Mouse (Mus musculus) midbrain, postnatal 0 days (tissue): Measurements from ENCODE around the gene Ptprd. TPM values are rescaled to one million over a fixed set of nuclear protein-coding genes. Genes with fewer than 3 reads are reported as not detected.

Experiments
- ATAC-seq: fragments of 200-750 bp; cut with Nextera tagmentation; 2 replicates; pipeline ENCODE4 v1.8.0; 2017; ENCODE audit warnings: moderate number of reproducible peaks, mild to moderate bottlenecking, moderate TSS enrichment, moderate library complexity; ENCODE audit not compliant: low FRiP score
- DNase-seq: peaks from one replicate; pipeline ENCODE4 v3.0.0-alpha.2; 2015; ENCODE audit warnings: low spot score
- H3K27ac ChIP-seq: fragments of 300-500 bp; sonication (generic); 2 replicates; pipeline ENCODE4 v1.5.1; 2014; ENCODE audit warnings: low read depth, mild to moderate bottlenecking, low read length, mixed read lengths
- H3K27me3 ChIP-seq: fragments of 300-500 bp; sonication (generic); 2 replicates; pipeline ENCODE4 v1.6.1; 2014; ENCODE audit warnings: low read length, control low read depth, mixed read lengths; ENCODE audit not compliant: insufficient read depth
- H3K36me3 ChIP-seq: fragments of 300-500 bp; sonication (generic); 2 replicates; pipeline ENCODE4 v1.6.1; 2014; ENCODE audit warnings: low read length, control low read depth, mixed read lengths; ENCODE audit not compliant: insufficient read depth
- H3K4me1 ChIP-seq: fragments of 300-500 bp; sonication (generic); 2 replicates; pipeline ENCODE4 v1.6.1; 2014; ENCODE audit warnings: mild to moderate bottlenecking, control low read depth, antibody characterized with exemption, low read length, mixed read lengths; ENCODE audit not compliant: insufficient read depth
- H3K4me2 ChIP-seq: fragments of 300-500 bp; sonication (generic); 2 replicates; pipeline ENCODE4 v1.6.1; 2014; ENCODE audit warnings: low read depth, mild to moderate bottlenecking, low read length, mixed read lengths; ENCODE audit not compliant: poor library complexity, severe bottlenecking
- H3K4me3 ChIP-seq: fragments of 300-500 bp; sonication (generic); 2 replicates; pipeline ENCODE4 v1.5.1; 2014; ENCODE audit warnings: low read depth, mild to moderate bottlenecking, low read length, moderate library complexity
- H3K9ac ChIP-seq: fragments of 300-500 bp; sonication (generic); replicated peaks from 2 replicates; pipeline ENCODE4 v1.6.1; 2014; ENCODE audit warnings: mild to moderate bottlenecking, low read length, moderate library complexity, mixed read lengths; ENCODE audit not compliant: poor library complexity, severe bottlenecking
- H3K9me3 ChIP-seq: fragments of 300-500 bp; sonication (generic); 2 replicates; pipeline ENCODE4 v1.6.1; 2016; ENCODE audit warnings: low read length, control low read depth
- CTCF ChIP-seq: IDR thresholded peaks from 2 replicates; pipeline ENCODE4 v1.5.1; 2016; ENCODE audit warnings: antibody characterized with exemption, mild to moderate bottlenecking
- WGBS: fragments of 180-500 bp; shearing (Covaris S2); extraction: QIAGEN DNeasy Blood & Tissue Kit; methylation state at CpG from one replicate; pipeline ENCODE4 v1.1.7; 2014; 5-methylcytosine and 5-hydroxymethylcytosine counted together
- polyA plus RNA-seq: library from polyadenylated mRNA; unstranded; fragments of >200 nt; fragmentation: Nextera tagmentation; extraction: Ambion mirVana; gene quantifications from 2 replicates; pipeline ENCODE4 v1.2.1, GENCODE M21; 2015
- total RNA-seq: library from RNA; depleted of rRNA; stranded (reverse); fragments of >200 nt; gene quantifications from 2 replicates; pipeline ENCODE4 v1.2.3, GENCODE M21; 2014

Gene Ptprd
- total and polyA plus RNA-seq, 2 experiments from 2014 or later: 66.1 to 102 TPM

GRCm38 (mm10) chr4:76222520-76222919 is 1989.2 kb downstream of the Ptprd start:
- Histone ChIP-seq H3K4me1 (no peaks in the 10 kb centered on the region), H3K27me3 (no peaks in the 10 kb centered on the region), H3K9ac (no peak overlapping the region), H3K9me3 (no peaks in the 10 kb centered on the region), H3K4me3 (no peak overlapping the region), H3K4me2 (no peak overlapping the region), H3K36me3 (no peaks in the 10 kb centered on the region), H3K27ac (no peak overlapping the region)
- WGBS: 54% methylated on average over 2 of the region's 2 CpGs
- DNase-seq: no peak
- no peak for TF ChIP-seq CTCF
- no peak for ATAC-seq

- Histone ChIP-seq H3K27ac (no peak overlapping the region), H3K4me1 (no peaks in the 10 kb centered on the region), H3K4me2 (no peak overlapping the region), H3K9ac (no peak overlapping the region), H3K27me3 (no peaks in the 10 kb centered on the region), H3K36me3 (no peaks in the 10 kb centered on the region), H3K9me3 (no peaks in the 10 kb centered on the region), H3K4me3 (no peak overlapping the region)
- no peak for TF ChIP-seq CTCF
- no peak for ATAC-seq
- 72% methylated on average over 1 of the region's 1 CpGs for WGBS
- DNase-seq: no peak
These were observed 1993.7 kb downstream of the Ptprd start for GRCm38 (mm10) chr4:76218065-76218464.

GRCm38 (mm10) chr4:76215141-76215540 is 1996.6 kb downstream of the Ptprd start:
- Histone ChIP-seq H3K4me1 (no peaks in the 10 kb centered on the region), H3K4me2 (no peak overlapping the region), H3K27ac (no peak overlapping the region), H3K4me3 (no peak overlapping the region), H3K27me3 (no peaks in the 10 kb centered on the region), H3K36me3 (no peaks in the 10 kb centered on the region), H3K9ac (no peak overlapping the region), H3K9me3 (no peaks in the 10 kb centered on the region)
- WGBS: 98% methylated on average over 1 of the region's 1 CpGs
- TF ChIP-seq CTCF: no peak
- no peak for DNase-seq
- no peak for ATAC-seq

GRCm38 (mm10) chr4:76199321-76199720 is 2012.4 kb downstream of the Ptprd start:
- Histone ChIP-seq H3K9me3 (no peaks in the 10 kb centered on the region), H3K4me1 (no peaks in the 10 kb centered on the region), H3K27ac (no peak overlapping the region), H3K27me3 (no peaks in the 10 kb centered on the region), H3K9ac (no peak overlapping the region), H3K36me3 (no peaks in the 10 kb centered on the region), H3K4me2 (no peak overlapping the region), H3K4me3 (no peak overlapping the region)
- 62% methylated on average over 1 of the region's 1 CpGs for WGBS
- ATAC-seq (no peak), DNase-seq (peak; percentile 44)
- TF ChIP-seq CTCF: no peak

- no peaks in the 10 kb centered on the region for H3K9me3 ChIP-seq
- TF ChIP-seq CTCF: no peak
- no peaks in the 10 kb centered on the region for H3K4me1 ChIP-seq
- no peak overlapping the region for H3K27ac ChIP-seq
- no peak for ATAC-seq
- DNase-seq: no peak
- WGBS: 91% methylated on average over 3 of the region's 3 CpGs
- no peaks in the 10 kb centered on the region for H3K36me3 ChIP-seq
- H3K4me2 ChIP-seq: no peak overlapping the region
- H3K9ac ChIP-seq: no peak overlapping the region
- no peaks in the 10 kb centered on the region for H3K27me3 ChIP-seq
- H3K4me3 ChIP-seq: no peak overlapping the region
These were observed 2017.0 kb downstream of the Ptprd start for GRCm38 (mm10) chr4:76194762-76195161.

- no peaks in the 10 kb centered on the region for H3K27me3 ChIP-seq
- DNase-seq (no peak), ATAC-seq (no peak)
- H3K36me3 ChIP-seq: no peaks in the 10 kb centered on the region
- no peaks in the 10 kb centered on the region for H3K9me3 ChIP-seq
- H3K9ac ChIP-seq: no peak overlapping the region
- H3K4me3 ChIP-seq: no peak overlapping the region
- no peaks in the 10 kb centered on the region for H3K4me1 ChIP-seq
- H3K4me2 ChIP-seq: no peak overlapping the region
- WGBS: 88% methylated on average over 3 of the region's 3 CpGs
- no peak for TF ChIP-seq CTCF
- no peak overlapping the region for H3K27ac ChIP-seq
These were observed 2018.3 kb downstream of the Ptprd start for GRCm38 (mm10) chr4:76193496-76193895.
